Mouse (Mus musculus) limb, embryonic 14.5 days (tissue): ENCODE measurements around the gene Zswim1. TPM values are rescaled to one million over a fixed set of nuclear protein-coding genes. Genes with fewer than 3 reads are reported as not detected.
A peak's percentile ranks its signal among the peaks of the same experiment; 100 is the strongest.

Source experiments
- ATAC-seq: fragments of 200-750 bp; cut with Nextera tagmentation; 2 replicates; pipeline ENCODE4 v1.8.0; 2017; ENCODE audit warnings: low read depth, moderate number of reproducible peaks, moderate TSS enrichment; ENCODE audit not compliant: low FRiP score
- DNase-seq: peaks from one replicate; pipeline ENCODE4 v3.0.0-alpha.2; 2015; ENCODE audit warnings: low spot score
- H3K27ac ChIP-seq: fragments of 300-500 bp; sonication (generic); replicated peaks from 2 replicates; pipeline ENCODE4 v1.5.1; 2014; ENCODE audit warnings: low read depth, mild to moderate bottlenecking, low read length, moderate library complexity, mixed read lengths
- H3K27me3 ChIP-seq: fragments of 300-500 bp; sonication (generic); 2 replicates; pipeline ENCODE4 v1.6.1; 2014; ENCODE audit warnings: low read length, mixed read lengths; ENCODE audit not compliant: control insufficient read depth, insufficient read depth
- H3K36me3 ChIP-seq: fragments of 300-500 bp; sonication (generic); 2 replicates; pipeline ENCODE4 v1.6.1; 2014; ENCODE audit warnings: mild to moderate bottlenecking, low read length, moderate library complexity, mixed read lengths; ENCODE audit not compliant: control insufficient read depth, insufficient read depth
- H3K4me1 ChIP-seq: fragments of 300-500 bp; sonication (generic); 2 replicates; pipeline ENCODE4 v1.6.1; 2014; ENCODE audit warnings: antibody characterized with exemption, low read length, mixed read lengths; ENCODE audit not compliant: control insufficient read depth, insufficient read depth
- H3K4me2 ChIP-seq: fragments of 300-500 bp; sonication (generic); replicated peaks from 2 replicates; pipeline ENCODE4 v1.6.1; 2014; ENCODE audit warnings: low read depth, mild to moderate bottlenecking, low read length, moderate library complexity; ENCODE audit not compliant: severe bottlenecking
- H3K4me3 ChIP-seq: fragments of 300-500 bp; sonication (generic); replicated peaks from 2 replicates; pipeline ENCODE4 v1.5.1; 2014; ENCODE audit warnings: low read length
- H3K9ac ChIP-seq: fragments of 300-500 bp; sonication (generic); 2 replicates; pipeline ENCODE4 v1.6.1; 2014; ENCODE audit warnings: mild to moderate bottlenecking, low read depth, low read length, moderate library complexity; ENCODE audit not compliant: severe bottlenecking
- H3K9me3 ChIP-seq: fragments of 300-500 bp; sonication (generic); 2 replicates; pipeline ENCODE4 v1.6.1; 2016; ENCODE audit warnings: low read length; ENCODE audit not compliant: control insufficient read depth
- POLR2A ChIP-seq: fragments of 200-500 bp; IDR thresholded peaks from 2 replicates; pipeline ENCODE4 v1.8.0; 2012; ENCODE audit warnings: inconsistent platforms, mild to moderate bottlenecking, moderate library complexity, borderline replicate concordance; ENCODE audit not compliant: insufficient read depth, insufficient read length; ENCODE audit errors: extremely low read depth
- WGBS: fragments of 180-500 bp; shearing (Covaris S2); extraction: QIAGEN DNeasy Blood & Tissue Kit; methylation state at CpG from one replicate; pipeline ENCODE4 v1.1.7; 2014; 5-methylcytosine and 5-hydroxymethylcytosine counted together
- polyA plus RNA-seq, 2 experiments: library from polyadenylated mRNA; depleted of rRNA in 1 of 2; stranded (reverse) in 1 of 2; unstranded in 1 of 2; fragments of >200 nt; fragmentation: Nextera tagmentation in 1 of 2; extraction: Ambion mirVana in 1 of 2; gene quantifications; 2 replicates each; pipeline versions ENCODE4 v1.2.1 to v1.2.3; 2012 to 2014

Gene Zswim1
- polyA plus RNA-seq, 2 experiments: 9.1 to 19.5 TPM

DNA sequence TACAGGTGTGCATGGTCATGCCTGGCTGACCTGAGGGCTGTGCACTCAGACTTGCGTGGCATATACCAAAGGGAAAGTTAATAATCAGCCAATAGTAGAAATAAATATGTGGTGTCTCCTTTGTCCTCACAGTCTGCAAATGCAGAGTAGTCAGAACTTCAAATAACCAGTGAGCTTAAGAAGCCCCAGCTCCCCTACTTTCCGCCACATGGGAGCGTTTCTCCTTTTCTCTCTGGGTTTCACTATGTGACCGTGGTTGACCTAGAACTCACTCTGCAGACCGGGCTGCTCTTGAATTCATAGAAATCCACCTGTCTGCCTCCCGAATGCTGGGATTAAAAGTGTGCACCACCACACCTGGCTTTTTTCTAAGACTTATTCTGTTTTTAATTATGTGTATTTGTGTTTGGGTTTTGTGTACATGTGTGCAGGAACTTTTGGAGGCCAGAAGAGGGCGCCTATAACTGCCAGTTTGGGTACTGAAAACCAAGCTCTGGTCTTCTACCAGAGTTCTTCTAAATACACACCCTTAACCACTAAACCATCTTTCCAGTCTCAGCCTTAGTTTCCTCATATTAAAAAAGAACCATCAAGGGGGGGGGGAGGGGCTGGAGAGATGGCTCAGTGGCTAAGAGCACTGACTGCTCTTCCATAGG, 38.4 kb upstream of the Zswim1 start:
- DNase-seq: no peak
- H3K27ac ChIP-seq: no peak overlapping the region
- 72% methylated on average over 7 of the region's 7 CpGs for WGBS
- H3K27me3 ChIP-seq: no peaks in the 10 kb centered on the region
- H3K4me3 ChIP-seq: no peak overlapping the region
- no peak for ATAC-seq
- H3K9ac ChIP-seq: no peak overlapping the region
- H3K9me3 ChIP-seq: no peaks in the 10 kb centered on the region
- H3K4me2 ChIP-seq: no peak overlapping the region
- peaks cover 14% of the 10 kb centered on the region; the same call in 1 of the 2 replicates for H3K4me1 ChIP-seq
- H3K36me3 ChIP-seq: peaks cover 9% of the 10 kb centered on the region
- no peak for TF ChIP-seq POLR2A

GRCm38 (mm10) chr2:164784869-164785420, 37.5 kb upstream of the Zswim1 start:
- no peak for DNase-seq
- 6% methylated on average over 7 of the region's 7 CpGs for WGBS

GRCm38 (mm10) chr2:164785481-164786387, 36.8 kb upstream of the Zswim1 start, which contains the start of gene Snx21:
Gene Snx21, plus strand, starts transcription at chr2:164785823.
- ATAC-seq: peak; percentile 91
- under 1% methylated on average over 69 of the region's 89 CpGs for WGBS
- peak within 1 kb of the TSS; percentile 77 for H3K9ac ChIP-seq
- H3K27ac ChIP-seq: peak within 1 kb of the TSS; percentile 84
- peak; percentile 83 for DNase-seq
- peak within 1 kb of the TSS; percentile 78 for H3K4me3 ChIP-seq
- no peaks in the 10 kb centered on the region for H3K27me3 ChIP-seq
- H3K9me3 ChIP-seq: no peaks in the 10 kb centered on the region
- H3K4me1 ChIP-seq: peaks cover 14% of the 10 kb centered on the region; the same call in 1 of the 2 replicates
- TF ChIP-seq POLR2A: no peak; the same call in 1 of the 2 replicates
- H3K4me2 ChIP-seq: peak within 1 kb of the TSS; percentile 91
- H3K36me3 ChIP-seq: peaks cover 16% of the 10 kb centered on the region

More at GRCm38 (mm10) chr2:164784869-164785420, 37.5 kb upstream of the Zswim1 start:
- no peak for TF ChIP-seq POLR2A
- H3K27me3 ChIP-seq: no peaks in the 10 kb centered on the region
- H3K36me3 ChIP-seq: peaks cover 11% of the 10 kb centered on the region
- peak overlapping the region; percentile 78 for H3K4me3 ChIP-seq
- no peak for ATAC-seq
- peak overlapping the region; percentile 84; the same call in 1 of the 2 replicates for H3K27ac ChIP-seq
- no peaks in the 10 kb centered on the region for H3K9me3 ChIP-seq
- H3K4me2 ChIP-seq: peak overlapping the region; percentile 91
- peaks cover 14% of the 10 kb centered on the region; the same call in 1 of the 2 replicates for H3K4me1 ChIP-seq
- peak overlapping the region; percentile 77 for H3K9ac ChIP-seq

DNA sequence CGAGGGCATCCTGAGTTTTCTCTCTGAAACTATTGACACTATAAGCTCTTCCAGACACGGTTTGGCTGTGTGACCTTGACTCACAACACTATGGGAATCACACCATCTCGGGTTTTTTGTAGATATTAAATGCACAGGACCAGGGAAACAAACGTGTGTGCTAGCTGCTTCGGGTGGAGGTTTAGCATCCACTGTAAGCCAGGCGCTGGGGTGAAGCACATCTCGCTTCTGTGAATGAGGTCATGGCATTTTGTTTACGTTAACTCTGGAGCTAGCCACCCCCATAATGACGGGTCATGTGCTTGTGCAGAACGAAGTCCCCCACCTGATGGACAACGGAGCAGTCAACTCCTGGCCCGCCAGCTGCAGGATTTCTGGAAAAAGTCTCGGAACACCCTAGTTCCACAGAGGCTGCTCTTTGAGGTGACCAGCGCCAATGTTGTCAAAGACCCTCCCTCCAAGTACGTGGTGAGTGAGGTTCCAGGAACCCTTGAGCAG, 36.0 kb upstream of the Zswim1 start:
- no peak for DNase-seq
- no peak for TF ChIP-seq POLR2A
- Histone ChIP-seq H3K4me3 (peak overlapping the region; percentile 78), H3K27me3 (no peaks in the 10 kb centered on the region), H3K36me3 (peaks cover 22% of the 10 kb centered on the region), H3K9me3 (no peaks in the 10 kb centered on the region), H3K9ac (peak overlapping the region; percentile 77), H3K27ac (peak overlapping the region; percentile 84), H3K4me1 (peaks cover 14% of the 10 kb centered on the region; the same call in 1 of the 2 replicates), H3K4me2 (peak overlapping the region; percentile 91)
- no peak for ATAC-seq
- 6% methylated on average over 15 of the region's 15 CpGs for WGBS
